Mouse (Mus musculus) left cerebral cortex, adult 2 months (tissue): ENCODE data around the gene Ttll11. TPM values are rescaled to one million over a fixed set of nuclear protein-coding genes. Genes with fewer than 3 reads are reported as not detected.
A peak's percentile ranks its signal among the peaks of the same experiment; 100 is the strongest.

Experiments
- DNase-seq, 2 experiments: peaks; one replicate each; pipeline ENCODE4 v3.0.0; 2021 to 2022; ENCODE audit warnings: low spot score in 2 of 2, mixed read lengths in 1 of 2; ENCODE audit errors: extremely low spot score in 1 of 2
- H3K27ac ChIP-seq: fragments of 200-600 bp; 2 replicates; pipeline ENCODE4 v1.8.1; 2022
- H3K4me3 ChIP-seq: fragments of 200-600 bp; 2 replicates; pipeline ENCODE4 v1.8.1; 2022
- CTCF ChIP-seq: fragments of 200-600 bp; IDR thresholded peaks from 2 replicates; pipeline ENCODE4 v1.8.1; 2022; ENCODE audit warnings: antibody characterized with exemption, mild to moderate bottlenecking, moderate library complexity
- intact Hi-C: fragments of 180-260 bp; cut with DNase I; formaldehyde crosslinking; loops from one replicate; pipeline ENCODE4 v1.15.1; 2025
- total RNA-seq, 2 experiments: library from RNA; stranded (reverse); gene quantifications; 2 replicates each; pipeline ENCODE4 v1.2.3; 2021

Gene Ttll11
- total RNA-seq, 2 experiments from 2014 or later: 40.2 to 42.2 TPM

DNA sequence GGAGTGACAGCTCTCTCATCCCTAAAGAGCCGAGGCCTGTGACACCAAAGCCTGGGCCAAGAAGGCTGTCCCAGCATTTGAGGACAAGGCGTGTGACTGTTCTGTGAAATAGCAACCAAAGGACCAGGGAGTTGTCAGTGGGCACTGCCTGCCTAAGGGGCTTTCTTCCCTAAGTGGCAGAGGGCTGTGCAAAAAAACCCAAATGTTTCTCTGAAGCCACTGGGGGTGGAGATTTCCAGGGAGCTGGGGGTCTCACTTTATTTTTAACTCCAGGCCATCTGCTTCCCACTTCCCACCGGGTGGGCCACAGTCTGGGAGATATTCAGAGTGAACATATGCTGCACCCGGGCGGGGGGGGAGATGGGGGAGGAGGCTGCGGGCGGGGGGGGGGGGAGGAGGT lies 233.1 kb downstream of the Ttll11 start:
- H3K27ac ChIP-seq: peak overlapping the region; percentile 53
- DNase-seq: no peak
- no peak overlapping the region for H3K4me3 ChIP-seq
- intact Hi-C loops: no loop called here
- no peak for TF ChIP-seq CTCF

DNA sequence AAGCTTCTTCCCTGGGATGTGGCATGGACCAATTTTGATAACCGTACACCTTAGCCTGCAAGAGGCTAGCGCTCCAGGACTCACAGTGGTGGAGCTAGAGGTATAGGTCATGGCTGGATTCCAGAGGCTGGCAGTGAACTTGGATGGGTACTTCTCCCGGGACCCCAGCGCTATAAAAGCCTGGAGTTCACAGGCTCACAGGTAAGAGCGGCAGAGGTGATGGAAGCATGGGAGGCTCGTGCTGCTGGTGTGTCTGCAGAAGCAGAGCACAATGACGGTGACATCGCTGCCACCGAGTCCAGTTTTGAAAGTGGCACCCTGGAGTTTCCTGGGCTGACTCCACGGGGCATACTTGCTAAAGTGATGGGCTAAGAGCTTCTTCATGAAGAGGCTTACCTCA lies 233.8 kb downstream of the Ttll11 start:
- intact Hi-C loops: no loop called here

DNA sequence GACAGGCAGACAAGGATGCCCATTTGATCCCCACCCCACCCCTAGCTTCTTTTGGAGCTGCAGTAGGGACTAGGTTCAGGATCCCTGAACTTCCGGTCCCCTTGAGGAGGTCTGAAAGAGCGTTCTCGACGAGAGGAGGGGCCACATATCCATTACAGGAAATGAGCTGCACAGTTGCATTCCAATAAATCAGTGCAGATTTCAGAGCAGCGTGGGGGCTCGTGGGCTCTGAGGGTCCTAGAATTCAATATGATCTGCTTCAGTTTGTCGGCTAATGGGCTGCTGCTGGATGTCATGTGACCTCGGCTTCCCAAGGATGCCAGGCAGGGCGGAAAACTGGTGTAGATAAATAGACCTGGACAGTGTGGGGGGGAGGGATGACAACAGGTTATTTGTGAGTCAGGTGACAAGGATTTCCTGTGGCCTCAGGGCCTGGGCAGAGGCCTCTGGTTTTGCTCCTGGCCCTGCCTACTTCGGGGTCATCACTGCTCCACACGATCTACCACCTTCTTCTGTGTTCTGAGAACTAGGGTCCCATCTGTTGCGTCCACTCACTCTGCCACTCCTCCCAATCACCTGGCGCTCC lies 240.0 kb downstream of the Ttll11 start:
- Histone ChIP-seq H3K27ac (no peak overlapping the region), H3K4me3 (no peak overlapping the region)
- no peak for DNase-seq
- intact Hi-C loops: no loop called here
- TF ChIP-seq CTCF: no peak

More for the DNA sequence above, 233.8 kb downstream of the Ttll11 start:
- no peak overlapping the region for H3K4me3 ChIP-seq
- TF ChIP-seq CTCF: no peak
- DNase-seq: no peak
- H3K27ac ChIP-seq: peak overlapping the region; percentile 15; the same call in 1 of the 2 replicates

DNA sequence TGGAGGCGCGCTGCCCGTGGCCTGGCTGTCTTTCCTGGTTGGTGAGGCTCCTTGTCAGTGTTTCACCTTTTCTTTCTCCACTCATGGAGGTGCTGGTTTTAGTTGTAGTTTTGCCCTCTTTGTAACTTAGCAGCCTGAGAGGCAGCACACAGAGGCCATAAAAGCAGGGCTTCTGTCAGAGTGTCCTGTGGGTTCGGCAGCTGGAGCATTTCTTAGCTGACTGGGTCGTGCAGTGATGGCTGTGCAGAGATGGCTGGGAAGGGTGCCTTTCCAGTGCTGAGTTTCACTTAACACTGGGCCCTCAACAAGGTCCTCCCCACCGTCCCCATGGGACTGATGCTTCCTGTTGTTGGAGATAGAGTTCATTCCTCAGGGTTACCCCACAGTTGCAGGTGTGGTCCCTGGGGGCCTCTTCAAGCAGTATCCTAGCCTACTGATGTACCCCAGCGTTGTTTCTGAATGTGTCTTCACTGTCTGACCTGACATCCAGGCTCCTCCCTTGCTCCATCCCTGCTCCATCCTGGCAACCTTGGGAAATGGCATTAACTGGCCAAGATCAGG lies 242.2 kb downstream of the Ttll11 start:
- no peak for TF ChIP-seq CTCF
- intact Hi-C loops: no loop called here
- Histone ChIP-seq H3K4me3 (no peak overlapping the region), H3K27ac (no peak overlapping the region)
- DNase-seq: no peak

DNA sequence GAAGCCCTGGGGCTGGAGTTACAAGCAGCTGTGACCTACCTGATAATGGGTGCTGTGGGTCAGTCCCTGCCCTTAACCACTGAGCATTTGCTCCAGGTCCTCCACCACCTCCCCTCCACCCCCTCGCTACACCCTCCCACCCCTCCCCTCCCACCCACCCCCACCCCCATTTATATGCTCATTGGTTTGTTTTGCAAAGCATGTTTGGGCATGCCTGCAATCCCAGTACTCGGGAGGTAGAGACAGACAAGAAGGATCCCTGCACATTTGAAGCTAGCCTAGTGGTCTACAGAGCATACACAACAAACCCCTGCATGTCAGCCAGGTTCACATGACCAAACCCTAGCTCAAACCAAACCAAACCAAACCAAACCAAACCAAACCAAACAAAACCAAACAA lies 243.7 kb downstream of the Ttll11 start:
- DNase-seq: no peak
- Histone ChIP-seq H3K4me3 (no peak overlapping the region), H3K27ac (no peak overlapping the region)
- intact Hi-C loops: no loop called here
- no peak for TF ChIP-seq CTCF

DNA sequence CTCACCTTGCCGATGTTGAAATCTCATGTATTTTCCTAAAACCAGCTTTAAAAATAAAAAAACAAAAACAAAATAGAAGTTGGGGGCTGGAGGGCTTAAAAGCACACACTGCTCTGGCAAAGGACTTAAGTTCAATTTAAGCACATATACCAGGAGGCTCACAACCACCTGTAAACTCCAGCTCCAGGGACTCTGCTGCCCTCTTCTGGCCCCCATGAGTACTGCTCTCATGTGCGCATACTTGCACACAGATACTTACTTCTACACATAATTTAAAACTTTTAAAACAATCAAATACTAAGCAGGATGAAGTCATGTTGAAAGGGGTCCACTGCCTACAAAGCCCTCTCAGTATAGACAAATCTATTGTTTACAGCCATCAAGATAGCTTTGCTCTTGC lies 244.7 kb downstream of the Ttll11 start:
- no peak overlapping the region for H3K27ac ChIP-seq
- TF ChIP-seq CTCF: peak; percentile 57
- DNase-seq: no peak
- intact Hi-C loops: no loop called here
- H3K4me3 ChIP-seq: no peak overlapping the region

DNA sequence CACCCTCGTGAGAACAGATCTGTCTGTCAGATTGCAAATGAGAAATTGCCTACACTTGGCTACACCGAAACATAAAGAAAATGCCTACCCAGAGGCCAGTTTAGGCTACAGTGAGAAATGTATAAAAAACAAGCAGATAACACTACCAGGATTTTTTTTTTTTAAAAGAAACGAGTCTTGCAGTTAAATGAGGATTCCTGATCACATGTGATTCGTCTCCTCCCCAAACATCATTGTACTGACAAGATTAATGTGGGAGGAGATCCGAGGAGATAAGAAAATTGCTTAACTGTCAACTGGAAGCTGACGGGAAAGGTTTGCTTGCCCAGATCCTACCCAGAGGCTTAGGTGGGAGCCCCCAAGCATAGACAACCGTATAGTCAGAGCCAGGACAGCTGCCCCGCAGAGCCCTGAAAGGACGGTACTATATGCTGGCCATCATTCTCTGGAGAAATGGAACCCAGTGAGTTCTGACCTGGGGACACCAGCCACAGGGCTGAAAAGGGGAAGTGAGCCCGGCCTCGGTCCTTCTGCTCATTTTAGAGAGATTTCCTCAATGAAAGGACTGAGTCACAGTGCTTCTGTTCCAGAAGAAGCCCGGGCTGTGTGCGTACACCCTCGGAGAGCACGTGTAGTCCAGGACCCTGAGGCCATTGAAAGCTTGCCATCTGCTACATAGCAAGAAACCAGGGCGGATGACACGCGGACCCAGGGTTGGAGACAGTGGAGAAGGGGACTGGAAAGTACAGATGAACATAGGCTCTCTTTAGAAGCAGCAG lies 247.9 kb downstream of the Ttll11 start:
- Histone ChIP-seq H3K27ac (peak overlapping the region; percentile 30; the same call in 1 of the 2 replicates), H3K4me3 (no peak overlapping the region)
- intact Hi-C loops: no loop called here
- TF ChIP-seq CTCF: no peak
- no peak for DNase-seq

DNA sequence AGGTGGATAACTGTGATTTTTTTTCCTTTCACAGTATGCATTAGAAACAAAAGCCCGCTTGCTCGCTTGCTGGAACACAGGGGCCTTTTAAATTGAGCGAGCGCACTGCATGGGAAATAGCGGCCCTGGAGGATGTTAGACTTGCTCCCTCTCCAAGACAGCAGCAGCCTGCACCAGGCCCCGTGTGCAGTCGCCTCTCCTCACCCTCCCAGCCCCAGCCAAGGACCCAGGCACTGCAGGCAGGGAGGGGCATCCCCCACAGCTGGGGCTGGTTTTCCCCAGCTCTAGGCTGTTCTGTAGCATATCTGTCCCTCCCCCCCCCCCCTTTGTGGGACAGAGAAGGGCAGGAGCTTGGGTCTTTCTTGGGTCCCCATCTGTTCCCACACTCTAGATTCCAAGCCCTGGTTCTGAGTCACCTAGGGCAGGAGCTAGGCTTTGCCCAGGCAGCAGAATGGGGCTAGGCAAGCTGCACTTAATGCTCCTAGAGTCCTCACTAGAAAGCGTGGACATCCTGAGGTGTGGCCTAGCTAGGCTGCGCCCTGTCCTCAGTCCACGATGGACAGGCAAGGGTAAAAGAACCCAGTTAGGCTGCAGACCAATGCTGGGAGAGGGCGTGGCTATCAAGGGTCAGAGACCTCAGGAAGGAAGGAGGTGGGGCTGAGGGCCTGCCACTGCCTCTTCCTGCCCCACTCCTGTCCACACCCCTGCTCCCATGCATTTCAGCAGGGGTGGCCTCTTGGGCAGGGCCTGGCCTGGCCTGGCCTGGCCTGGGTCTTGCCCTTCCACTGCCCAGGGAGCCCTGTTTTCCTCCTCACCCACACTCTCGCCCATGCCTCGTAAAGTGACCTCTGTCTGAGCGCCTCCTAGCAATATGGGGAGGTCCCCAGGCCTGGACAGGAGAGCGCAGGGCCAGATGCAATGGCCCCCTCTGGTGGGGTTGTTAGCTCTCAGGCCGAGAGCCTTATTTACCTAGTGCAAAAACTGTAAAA lies 250.3 kb downstream of the Ttll11 start:
- intact Hi-C loops: no loop called here
- Histone ChIP-seq H3K4me3 (no peak overlapping the region), H3K27ac (peak overlapping the region; percentile 77)
- peak; percentile 51 for TF ChIP-seq CTCF
- DNase-seq: no peak

DNA sequence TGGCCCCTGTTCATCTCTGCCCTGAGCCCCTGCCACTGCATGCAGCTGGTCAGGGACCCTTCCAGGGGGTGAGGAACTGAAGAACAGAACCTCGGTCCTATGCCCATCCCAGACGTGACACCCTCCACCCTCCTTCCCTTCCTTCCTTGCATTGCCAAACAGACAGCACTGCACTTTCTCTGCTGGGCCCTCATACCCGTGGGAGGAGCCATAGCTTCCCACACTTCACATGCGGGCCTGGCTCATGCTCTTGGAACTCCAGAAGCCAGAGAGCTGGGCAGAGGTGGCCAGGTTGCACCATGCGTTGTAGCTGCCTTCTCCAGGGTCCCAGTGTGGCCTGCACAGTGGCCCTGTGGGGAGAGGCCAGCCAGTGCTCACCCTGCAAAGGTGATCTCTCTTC lies 251.1 kb downstream of the Ttll11 start:
- H3K27ac ChIP-seq: peak overlapping the region; percentile 77
- H3K4me3 ChIP-seq: no peak overlapping the region
- TF ChIP-seq CTCF: no peak
- DNase-seq: no peak
- intact Hi-C loops: no loop called here

DNA sequence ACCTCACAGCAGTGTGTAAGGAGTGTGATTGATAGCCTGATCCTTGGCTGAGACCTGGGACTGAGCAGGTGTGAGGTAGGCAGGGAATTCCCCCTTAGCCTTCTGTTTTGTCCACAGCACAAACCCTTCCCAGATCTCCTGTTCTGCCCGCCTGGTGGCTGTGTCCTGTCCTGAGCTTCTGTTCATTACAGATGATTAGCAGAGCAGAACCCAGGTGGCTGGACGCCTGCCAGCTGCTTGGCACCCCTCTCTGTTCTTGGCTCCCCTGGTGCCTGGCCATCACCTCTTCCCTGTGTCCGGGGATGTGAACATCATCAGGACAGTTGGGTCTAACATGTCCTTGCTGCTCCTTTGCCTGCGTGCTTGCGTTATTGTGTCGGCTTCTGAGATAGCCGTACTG lies 256.0 kb downstream of the Ttll11 start:
- no peak for DNase-seq
- no peak overlapping the region for H3K27ac ChIP-seq
- no peak overlapping the region for H3K4me3 ChIP-seq
- no peak for TF ChIP-seq CTCF
- intact Hi-C loops: no loop called here

DNA sequence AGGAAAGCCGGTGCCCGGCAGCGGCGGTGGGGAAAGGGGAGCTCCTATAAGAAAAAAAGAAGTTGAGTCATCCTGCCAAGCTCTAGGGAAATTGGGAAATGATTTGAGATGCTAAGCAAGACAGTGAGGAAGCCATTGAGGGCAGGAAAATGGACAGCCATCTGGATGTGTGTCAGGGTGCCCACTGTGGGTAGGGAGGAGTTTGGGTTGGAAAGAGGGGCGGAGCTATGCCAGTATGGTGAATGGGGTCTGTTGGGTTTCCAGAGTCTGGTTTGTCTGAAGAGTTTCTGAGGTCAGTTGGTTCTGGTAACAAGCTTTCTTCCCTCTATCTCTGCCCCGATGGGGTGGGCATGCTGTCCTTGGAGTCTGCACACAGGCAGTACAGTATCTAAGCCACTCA lies 256.4 kb downstream of the Ttll11 start:
- H3K27ac ChIP-seq: no peak overlapping the region
- TF ChIP-seq CTCF: no peak
- intact Hi-C loops: no loop called here
- H3K4me3 ChIP-seq: no peak overlapping the region
- no peak for DNase-seq

DNA sequence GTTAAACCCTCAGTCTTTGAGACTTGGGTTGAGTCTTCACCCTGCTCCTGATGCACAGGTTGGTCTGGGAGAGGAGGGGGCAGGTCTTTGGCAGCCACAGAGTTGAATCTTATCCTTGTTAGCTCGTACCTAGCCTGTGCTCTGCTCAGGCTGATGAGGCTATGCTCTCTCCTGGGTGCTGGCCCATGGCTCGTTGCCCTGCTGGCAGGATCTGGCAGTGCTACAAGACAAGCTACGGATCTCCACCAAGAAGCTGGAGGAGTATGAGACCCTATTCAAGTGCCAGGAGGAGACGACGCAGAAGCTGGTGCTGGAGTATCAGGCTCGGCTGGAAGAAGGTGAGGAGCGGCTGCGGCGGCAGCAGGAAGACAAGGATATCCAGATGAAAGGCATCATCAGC lies 256.9 kb downstream of the Ttll11 start:
- no peak for DNase-seq

More for the DNA sequence above, 256.9 kb downstream of the Ttll11 start:
- Histone ChIP-seq H3K27ac (no peak overlapping the region), H3K4me3 (no peak overlapping the region)
- TF ChIP-seq CTCF: peak; percentile 12
- intact Hi-C loops: no loop called here
